Mouse (Mus musculus): ENCODE measurements around the gene Hist1h3e. TPM values are rescaled to one million over a fixed set of nuclear protein-coding genes. Genes with fewer than 3 reads are reported as not detected.
A peak's percentile ranks its signal among the peaks of the same experiment; 100 is the strongest.
"Not testable (repeated sequence)": the region's sequence is repeated elsewhere in the genome, so short reads cannot be mapped to it uniquely, and the experiment has no call there.

Hist1h3e gene
- total RNA-seq, 2 experiments from 2014 or later: 41.7 to 46.6 TPM

DNA sequence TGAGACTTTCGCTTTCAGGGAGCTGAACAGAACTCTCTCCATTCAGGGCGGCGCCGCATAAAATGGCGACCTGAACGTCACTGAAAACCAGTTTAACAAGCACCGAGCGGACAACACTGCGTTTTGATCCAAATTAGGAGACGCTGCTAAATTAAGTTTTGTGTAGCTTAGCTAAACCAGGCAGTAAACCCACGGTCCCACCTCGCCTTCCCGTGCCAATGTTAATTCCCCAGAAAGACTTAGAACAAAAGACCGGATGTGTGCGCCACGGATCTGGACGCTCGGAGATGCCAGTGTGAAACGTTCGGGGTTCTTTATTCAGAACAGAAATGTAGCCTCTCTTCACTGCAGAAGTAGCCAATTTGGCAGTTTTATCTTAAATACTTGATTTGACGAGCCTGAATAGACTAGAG, 22.9 kb upstream of the Hist1h3e start:
- DNase-seq (ENCODE audit: low spot score in 2 of 2): peak; percentile 77 to 81
- intact Hi-C loops (cut with DNase I): loop anchor here (5.0 to 10.0 kb wide), 3 partner anchors 97 to 1830 kb away; partner anchors contain the start of genes Hist1h1b, Hist1h2ac, Hist1h2ak and Hist1h2an

DNA sequence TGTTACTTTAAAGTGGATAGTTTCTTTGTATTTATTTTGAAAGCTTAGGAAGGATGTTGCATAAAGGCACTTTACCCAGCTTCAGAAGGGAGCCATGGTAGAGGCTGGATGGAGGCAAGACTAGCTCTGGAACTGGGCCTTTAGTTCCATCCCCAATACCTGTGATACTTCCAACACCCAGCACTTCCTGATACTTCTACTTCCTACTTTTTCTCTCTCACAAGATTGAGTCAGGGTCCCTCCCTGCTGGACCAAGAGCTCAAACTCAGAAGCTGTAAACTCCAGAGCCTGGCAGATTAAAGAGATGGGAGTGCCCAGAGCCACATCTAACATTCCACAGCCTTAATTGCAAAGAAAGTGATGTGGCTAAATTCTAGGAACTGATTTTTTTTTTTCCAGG, 22.2 kb upstream of the Hist1h3e start:
- intact Hi-C loops (cut with DNase I): loop anchor here (5.0 to 10.0 kb wide), 3 partner anchors 158 to 1830 kb away; partner anchors contain the start of genes Hist1h1b, Hist1h2ak, Hist1h2an and Hist1h2bn

DNA sequence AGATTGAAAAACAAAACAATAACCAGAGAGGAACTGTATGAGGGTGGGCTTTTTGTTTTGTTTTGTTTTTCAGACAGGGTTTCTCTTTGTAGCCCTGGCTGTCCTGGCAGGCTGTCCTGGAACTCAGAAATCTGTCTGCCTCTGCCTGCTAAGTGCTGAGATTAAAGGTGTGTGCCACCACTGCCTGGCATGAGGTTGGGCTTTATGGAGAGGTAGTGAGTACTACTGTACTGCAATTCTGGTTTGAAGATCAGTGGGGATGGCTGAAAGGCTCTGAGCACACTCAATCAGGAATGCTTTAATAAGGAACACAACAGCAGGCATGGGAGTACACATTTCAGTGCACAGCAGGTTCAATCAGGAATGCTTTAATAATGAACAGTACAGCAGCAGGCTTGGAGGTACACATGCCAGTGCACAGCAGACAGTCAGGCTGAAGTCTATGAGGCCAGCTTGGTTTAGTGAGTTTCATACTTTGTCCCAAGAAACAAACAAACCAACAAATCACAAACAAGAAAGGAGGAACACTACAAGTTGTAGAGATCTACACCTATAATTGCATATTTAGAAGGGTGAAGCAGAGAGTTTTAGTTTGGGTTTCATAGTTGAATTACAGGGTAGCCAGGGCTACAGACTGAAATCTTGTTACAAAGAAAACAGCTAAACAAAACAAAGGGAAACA, 21.4 kb upstream of the Hist1h3e start:
- no peak for DNase-seq (ENCODE audit: low spot score in 2 of 2)
- intact Hi-C loops (cut with DNase I): loop anchor here (5.0 to 10.0 kb wide), 3 partner anchors 159 to 1829 kb away; partner anchors contain the start of genes Hist1h1b, Hist1h2ak, Hist1h2an and Hist1h2bn

More for the DNA sequence above, 22.2 kb upstream of the Hist1h3e start:
- no peak for DNase-seq (ENCODE audit: low spot score in 2 of 2)

DNA sequence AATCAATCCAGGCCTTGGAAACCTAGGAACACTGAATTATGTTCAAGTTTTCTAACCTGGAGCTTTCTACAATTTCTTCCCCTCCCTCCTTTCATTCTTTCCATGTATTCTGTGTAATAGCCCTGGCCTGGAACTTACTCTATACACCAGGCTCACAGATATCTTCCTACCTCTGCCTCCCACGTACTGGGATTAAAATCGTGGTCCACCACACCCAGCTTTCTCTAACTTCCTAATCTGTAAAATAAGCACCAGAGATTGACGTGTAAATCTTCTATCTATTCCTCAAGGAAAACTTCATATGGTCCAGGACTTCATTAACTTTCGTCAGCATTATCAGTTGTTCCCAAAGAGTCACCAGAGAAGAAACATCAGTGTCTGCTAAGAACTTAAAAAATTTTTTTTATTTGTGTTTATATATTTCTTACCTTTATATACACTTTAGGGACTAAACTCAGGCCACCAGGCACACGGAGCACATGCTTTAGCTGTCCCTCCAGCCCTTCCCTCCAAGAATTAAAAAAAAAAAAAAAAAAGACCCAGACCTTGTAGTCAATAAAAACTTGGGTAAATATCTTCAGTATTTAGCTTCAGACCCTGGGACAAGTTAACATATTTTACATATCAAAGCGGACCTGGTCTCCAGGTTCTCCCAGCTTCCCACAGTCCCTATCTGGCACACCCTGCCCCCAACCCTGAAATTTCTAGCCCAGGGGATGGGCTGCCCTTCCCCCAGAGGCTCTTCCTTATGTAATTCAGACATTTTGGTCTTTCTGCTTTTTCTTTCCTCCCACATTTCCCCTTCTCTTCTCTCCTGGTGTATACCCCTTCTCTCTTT, 20.3 kb upstream of the Hist1h3e start:
- DNase-seq (ENCODE audit: low spot score in 2 of 2): no peak
- intact Hi-C loops (cut with DNase I): loop anchor here (5.0 to 10.0 kb wide), 3 partner anchors 160 to 1828 kb away; partner anchors contain the start of genes Hist1h1b, Hist1h2ak, Hist1h2an and Hist1h2bn

DNA sequence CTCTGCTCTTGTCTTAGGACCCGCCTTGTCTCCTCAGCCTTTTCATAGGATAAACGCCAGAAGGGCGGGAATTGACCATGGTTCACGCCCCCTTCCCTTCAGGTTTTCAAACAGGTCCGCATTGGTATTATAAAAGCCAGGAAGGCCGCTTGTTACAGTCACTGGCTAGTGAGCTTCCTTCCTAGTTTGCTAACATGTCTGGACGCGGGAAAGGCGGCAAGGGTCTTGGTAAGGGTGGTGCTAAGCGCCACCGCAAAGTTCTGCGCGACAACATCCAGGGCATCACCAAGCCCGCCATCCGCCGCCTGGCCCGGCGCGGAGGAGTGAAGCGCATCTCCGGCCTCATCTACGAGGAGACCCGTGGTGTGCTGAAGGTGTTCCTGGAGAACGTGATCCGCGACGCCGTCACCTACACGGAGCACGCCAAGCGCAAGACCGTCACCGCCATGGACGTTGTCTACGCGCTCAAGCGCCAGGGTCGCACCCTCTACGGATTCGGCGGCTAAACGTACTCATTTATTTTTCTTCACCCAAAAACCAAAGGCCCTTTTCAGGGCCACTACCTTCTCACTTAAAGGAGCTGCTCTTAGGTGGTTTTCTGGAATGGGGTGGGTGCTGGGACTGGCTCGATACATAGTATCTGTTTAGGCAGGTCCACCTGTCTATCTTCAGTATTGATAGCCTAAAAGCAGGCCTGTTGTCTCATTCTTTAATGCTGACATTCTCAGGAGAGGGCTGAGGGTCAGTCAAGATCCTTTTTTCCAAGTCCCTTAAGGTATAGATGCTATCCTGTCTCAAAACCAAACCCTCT, 19.4 kb upstream of the Hist1h3e start, which contains the start of gene Hist1h4d:
Gene Hist1h4d (plus strand): TSS at position 191 of the 811 bp plus-strand sequence.
- peak; percentile 98 to 99 for DNase-seq (ENCODE audit: low spot score in 2 of 2)
- intact Hi-C loops (cut with DNase I): loop anchor here (5.0 to 10.0 kb wide), 3 partner anchors 161 to 1827 kb away; partner anchors contain the start of genes Hist1h1b, Hist1h2ak, Hist1h2an and Hist1h2bn

DNA sequence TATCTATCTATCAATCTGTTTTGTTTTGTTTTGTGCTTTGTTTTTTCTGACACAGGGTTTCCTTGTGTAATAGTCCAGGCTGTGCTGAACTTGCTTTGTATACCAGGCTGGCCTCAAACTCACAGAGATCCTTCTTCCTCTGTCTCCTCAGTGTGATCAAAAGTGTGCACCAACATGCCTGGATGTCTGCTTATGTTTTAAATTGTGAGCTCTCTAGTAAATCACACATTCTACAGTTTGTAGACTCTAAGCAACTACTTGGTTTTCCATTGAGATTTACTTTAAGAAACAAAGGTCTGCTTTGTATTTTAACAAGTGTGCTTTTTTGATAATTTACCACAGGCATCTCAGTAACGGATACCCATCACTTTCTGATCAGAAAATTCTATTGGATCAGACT, 15.7 kb upstream of the Hist1h3e start:
- no peak for DNase-seq (ENCODE audit: low spot score in 2 of 2)
- intact Hi-C loops (cut with DNase I): loop anchor here (5.0 kb wide), 1 partner anchor 179 kb away; the partner anchor contains the start of gene Hist1h4b

DNA sequence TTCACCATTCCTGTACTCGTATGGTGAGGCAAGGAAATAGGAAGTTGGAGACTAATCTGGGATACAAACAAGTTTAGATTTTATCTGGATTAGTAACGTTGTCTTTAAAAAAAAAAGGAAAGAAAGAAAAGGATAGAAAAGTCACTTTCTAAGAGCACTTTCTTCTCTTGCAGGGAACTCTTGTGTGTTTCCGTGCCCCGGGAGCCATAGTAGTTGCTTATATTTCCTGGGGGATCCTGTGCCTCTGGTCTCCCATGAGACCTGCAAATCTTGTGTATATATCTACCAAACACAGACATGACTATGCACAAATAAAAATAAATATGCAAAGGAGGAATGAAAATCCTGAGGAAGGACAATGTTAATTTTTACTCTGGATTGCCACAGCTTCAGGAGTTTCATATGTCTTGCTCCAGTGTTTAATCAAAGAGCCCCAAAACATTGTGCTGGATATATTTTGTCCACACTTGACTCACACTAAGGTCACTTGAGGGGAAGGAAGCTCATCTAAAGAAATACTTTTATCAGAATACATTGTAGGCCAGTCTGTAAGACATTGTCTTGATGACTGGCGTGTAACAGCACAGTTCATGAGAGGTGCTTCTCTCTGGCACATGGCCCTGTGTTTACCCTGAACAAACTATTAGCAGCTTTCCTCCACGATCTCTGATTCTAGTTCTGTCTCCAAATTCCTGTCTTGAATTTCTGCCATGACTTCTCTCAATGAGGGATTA, 14.9 kb upstream of the Hist1h3e start:
- intact Hi-C loops (cut with DNase I): loop anchor here (5.0 kb wide), 1 partner anchor 180 kb away; the partner anchor contains the start of gene Hist1h4b
- no peak for DNase-seq (ENCODE audit: low spot score in 2 of 2)

DNA sequence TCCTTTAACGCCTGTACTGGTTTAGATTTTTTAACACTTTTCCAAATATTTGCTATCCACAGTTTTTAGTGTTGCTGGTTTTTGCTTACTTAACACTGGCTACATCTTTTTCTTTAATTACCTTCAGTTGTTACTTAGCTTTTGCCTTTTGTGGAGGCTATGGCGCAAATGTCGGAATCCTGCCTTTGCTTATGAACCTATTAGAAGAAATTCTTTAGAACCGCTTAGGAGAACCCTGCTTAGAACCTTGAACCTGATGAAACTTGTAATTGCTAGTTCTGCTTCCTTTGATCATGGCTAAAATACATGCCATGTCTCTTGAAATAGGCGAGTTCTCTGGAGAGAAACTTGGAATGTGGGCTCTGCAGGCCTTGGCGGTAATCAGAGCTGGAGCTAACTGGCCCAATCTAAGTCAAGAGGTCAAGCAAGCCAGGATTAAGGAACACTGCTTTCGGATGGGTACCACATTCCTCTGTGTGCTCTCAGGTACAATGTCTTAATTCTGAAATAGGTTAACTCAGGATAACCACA, 14.2 kb upstream of the Hist1h3e start:
- intact Hi-C loops (cut with DNase I): loop anchor here (5.0 kb wide), 1 partner anchor 181 kb away; the partner anchor contains the start of gene Hist1h4b
- DNase-seq (ENCODE audit: low spot score in 2 of 2): no peak

DNA sequence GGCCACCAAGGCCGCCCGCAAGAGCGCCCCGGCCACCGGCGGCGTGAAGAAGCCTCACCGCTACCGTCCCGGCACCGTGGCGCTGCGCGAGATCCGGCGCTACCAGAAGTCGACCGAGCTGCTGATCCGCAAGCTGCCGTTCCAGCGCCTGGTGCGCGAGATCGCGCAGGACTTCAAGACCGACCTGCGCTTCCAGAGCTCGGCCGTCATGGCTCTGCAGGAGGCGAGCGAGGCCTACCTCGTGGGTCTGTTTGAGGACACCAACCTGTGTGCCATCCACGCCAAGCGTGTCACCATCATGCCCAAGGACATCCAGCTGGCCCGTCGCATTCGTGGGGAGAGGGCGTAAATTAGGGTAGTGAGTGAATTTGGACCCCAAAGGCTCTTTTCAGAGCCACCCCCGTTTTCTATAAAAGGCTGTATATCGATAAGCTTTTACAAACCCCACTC, 13.7 kb upstream of the Hist1h3e start:
- DNase-seq (ENCODE audit: low spot score in 2 of 2): not testable (repeated sequence)
- intact Hi-C loops (cut with DNase I): loop anchor here (2.0 to 5.0 kb wide), 2 partner anchors 181 to 1859 kb away; partner anchors contain the start of genes Hist1h2ai, Hist1h2bl, Hist1h3h and Hist1h4b

DNA sequence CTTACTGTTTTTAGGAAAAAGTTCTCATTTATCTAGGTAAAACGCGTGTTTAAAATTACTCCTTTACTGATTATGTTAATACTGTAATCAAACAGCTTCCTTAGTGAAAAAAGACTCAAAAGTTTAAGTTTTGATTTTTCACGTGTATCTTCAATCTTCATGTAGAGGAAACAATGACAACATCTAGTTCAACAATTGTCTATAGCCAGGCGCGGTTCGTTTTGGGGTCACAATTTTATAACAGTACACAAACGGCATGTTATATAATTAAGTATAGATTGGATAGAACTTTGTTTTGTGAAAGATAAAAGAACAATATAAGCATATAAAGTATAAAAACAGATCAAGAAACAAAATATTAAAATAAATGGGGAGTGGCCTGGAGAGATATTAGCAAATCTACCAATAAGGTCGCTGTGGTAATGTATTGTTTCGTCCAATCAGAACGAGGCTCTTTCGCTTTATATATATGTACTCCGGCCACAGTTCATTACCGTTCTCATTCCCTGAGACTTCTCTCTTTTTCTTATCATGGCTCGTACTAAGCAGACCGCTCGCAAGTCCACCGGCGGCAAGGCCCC, 13.2 kb upstream of the Hist1h3e start, which contains the start of gene Hist1h3d:
Gene Hist1h3d (plus strand): TSS at position 493 of the 581 bp plus-strand sequence.
- peak; percentile 75 to 88 for DNase-seq (ENCODE audit: low spot score in 2 of 2)
- intact Hi-C loops (cut with DNase I): loop anchor here (2.0 to 5.0 kb wide), 2 partner anchors 182 to 1859 kb away; partner anchors contain the start of genes Hist1h2ai, Hist1h2bl, Hist1h3h and Hist1h4b

DNA sequence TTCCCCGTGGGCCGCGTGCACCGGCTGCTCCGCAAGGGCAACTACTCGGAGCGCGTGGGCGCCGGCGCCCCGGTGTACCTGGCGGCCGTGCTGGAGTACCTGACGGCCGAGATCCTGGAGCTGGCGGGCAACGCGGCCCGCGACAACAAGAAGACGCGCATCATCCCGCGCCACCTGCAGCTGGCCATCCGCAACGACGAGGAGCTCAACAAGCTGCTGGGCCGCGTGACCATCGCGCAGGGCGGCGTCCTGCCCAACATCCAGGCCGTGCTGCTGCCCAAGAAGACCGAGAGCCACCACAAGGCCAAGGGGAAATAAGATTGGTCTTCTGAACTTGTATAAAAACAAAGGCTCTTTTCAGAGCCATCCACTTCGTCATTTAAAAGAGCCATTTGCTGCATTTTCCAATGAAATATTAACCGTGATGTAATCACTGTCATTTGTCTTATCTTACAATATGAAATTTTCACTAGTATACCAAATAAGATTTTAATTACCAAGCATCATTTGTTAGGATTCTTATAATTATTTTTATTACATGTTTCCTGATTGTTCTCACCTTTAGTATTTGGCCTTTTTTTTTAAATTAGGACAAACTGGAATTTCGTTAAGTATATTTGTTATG, 12.5 kb upstream of the Hist1h3e start:
- DNase-seq (ENCODE audit: low spot score in 2 of 2): not testable (repeated sequence)
- intact Hi-C loops (cut with DNase I): loop anchor here (2.0 to 5.0 kb wide), 2 partner anchors 183 to 1858 kb away; partner anchors contain the start of genes Hist1h2ai, Hist1h2bl, Hist1h3h and Hist1h4b

DNA sequence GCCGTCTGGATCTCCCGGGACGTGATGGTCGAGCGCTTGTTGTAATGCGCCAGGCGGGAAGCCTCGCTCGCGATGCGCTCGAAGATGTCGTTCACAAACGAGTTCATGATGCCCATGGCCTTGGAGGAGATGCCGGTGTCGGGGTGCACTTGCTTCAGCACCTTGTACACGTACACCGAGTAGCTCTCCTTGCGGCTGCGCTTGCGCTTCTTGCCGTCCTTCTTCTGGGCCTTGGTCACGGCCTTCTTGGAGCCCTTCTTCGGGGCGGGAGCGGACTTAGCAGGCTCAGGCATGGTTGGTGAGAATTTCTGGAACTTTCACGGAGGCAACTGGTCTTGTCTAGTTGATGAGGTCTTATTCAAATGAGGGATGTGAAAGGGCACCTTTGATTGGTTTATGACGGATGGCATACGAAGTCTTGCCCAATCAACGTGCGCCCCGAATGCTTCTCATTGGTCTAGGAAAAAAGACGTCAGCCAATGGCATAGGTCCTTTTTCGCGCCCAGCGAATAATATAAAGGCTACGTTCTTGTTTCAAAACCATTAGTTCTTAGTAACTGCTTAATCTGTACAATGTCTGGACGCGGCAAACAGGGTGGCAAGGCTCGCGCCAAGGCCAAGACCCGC, 11.8 kb upstream of the Hist1h3e start, which contains the start of the genes Hist1h2bf and Hist1h2ad:
Gene Hist1h2bf (minus strand): TSS at position 299 of the 627 bp plus-strand sequence.
Gene Hist1h2ad (plus strand): TSS at position 484 of the 627 bp plus-strand sequence.
- intact Hi-C loops (cut with DNase I): loop anchor here (2.0 kb wide), 1 partner anchor 1857 kb away; the partner anchor contains the start of genes Hist1h2ai, Hist1h2bl and Hist1h3h
- DNase-seq (ENCODE audit: low spot score in 2 of 2): peak; percentile 95 to 99

DNA sequence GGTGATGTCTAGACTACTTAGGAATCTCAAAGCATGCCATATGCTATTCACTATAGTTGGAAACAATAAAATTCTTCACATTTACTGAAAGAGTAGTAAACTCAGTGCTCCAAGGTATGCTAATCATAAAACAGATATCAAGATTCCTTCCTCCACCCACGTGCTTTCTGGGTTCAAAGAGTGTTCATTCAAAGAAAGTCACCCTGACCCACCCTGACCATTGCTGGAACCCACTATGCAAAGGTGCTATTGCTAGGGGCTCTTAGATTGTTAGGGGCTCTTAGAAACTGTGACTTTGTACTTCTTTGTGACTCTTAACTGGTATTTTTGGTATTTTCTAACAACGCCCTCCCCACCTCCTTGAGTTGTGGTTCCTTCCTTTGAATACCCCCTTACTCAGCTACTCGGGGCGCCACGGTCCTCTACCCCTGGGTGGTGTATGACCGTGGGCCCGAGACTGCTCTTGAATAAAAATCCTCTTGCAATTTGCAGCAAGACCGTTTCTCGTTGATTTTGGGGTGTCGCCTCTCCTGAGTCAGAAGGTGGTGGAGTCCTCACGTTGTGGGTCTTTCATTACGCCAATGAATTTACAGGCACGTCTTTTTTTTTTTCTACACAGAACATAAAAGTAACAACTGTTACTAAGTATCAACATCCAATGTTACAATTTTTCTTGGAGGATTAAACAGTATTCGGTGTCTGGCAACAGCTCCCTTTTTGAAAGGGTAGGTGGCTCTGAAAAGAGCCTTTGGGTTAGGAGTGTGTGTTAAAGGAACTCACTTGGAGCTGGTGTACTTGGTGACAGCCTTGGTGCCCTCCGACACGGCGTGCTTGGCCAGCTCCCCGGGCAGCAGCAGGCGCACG, 11.1 kb upstream of the Hist1h3e start:
- DNase-seq (ENCODE audit: low spot score in 2 of 2); intact Hi-C loops (cut with DNase I): not testable (repeated sequence)

DNA sequence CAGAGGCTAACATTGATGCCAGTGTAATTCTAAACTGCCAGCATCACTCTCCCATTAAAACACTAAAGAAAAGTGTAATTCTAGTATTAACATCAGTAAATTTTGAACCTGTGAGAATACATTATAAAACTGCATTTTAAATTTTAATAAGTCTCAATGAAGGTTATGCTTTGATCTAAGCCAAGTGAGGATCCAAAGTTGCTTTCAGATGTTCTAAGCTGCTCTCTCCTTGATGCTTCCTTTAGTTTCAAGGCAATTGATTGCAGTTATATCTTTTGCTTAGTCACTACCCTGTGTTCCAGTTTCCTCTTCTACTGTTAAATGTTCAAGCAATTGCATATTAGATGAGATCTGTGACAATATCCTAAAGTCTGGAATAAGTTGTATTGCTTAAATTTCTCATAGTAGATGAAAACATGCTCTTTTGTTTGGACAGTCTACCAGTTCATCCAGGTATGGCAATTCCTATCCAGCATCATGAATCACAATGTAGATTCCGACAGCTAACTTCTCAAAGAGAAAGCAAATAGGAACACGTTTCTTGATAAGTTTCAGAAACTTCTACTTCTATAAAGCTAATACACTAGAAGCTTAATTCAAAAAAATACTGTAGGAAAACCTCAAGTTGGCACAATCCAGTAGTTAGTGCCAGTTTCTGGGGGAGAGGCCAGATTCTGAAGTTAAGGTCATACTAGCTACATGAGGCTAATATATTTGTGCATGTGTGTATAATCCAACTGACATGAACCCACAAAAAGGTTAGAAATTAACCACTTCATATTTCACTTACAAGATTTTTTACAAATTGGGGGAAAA, 10.3 kb upstream of the Hist1h3e start:
- no peak for DNase-seq (ENCODE audit: low spot score in 2 of 2)
- intact Hi-C loops (cut with DNase I): no loop called here

Data from left cerebral cortex, postnatal 25 days (tissue).